Mouse (Mus musculus): ENCODE measurements at regions not wholly inside any gene's neighbourhood (a gene's known extent, or its start where the extent isn't known, plus 50 kb on each side); places are given as distances from the start of the nearest gene placed in this dataset.
"Not testable (repeated sequence)": the region's sequence is repeated elsewhere in the genome, so short reads cannot be mapped to it uniquely, and the experiment has no call there.

GRCm38 (mm10) chr16:15368383-15369163 lies 51.3 kb downstream of the Gm21897 start:
- intact Hi-C loops (cut with DNase I), result no loop called here
- no peak for DNase-seq (ENCODE audit: low spot score in 2 of 2)

- intact Hi-C loops (cut with DNase I), result no loop called here
- no peak for DNase-seq (ENCODE audit: low spot score in 2 of 2)
These were observed 55.6 kb downstream of the Gm21897 start for GRCm38 (mm10) chr16:15372844-15373243.

GRCm38 (mm10) chr16:15373961-15374360 lies 56.7 kb downstream of the Gm21897 start:
- intact Hi-C loops (cut with DNase I), result no loop called here

GRCm38 (mm10) chr16:15385557-15386240 lies 68.4 kb downstream of the Gm21897 start:
- intact Hi-C loops (cut with DNase I), result no loop called here
- DNase-seq (ENCODE audit: low spot score in 2 of 2), result no peak

More at GRCm38 (mm10) chr16:15373961-15374360, 56.7 kb downstream of the Gm21897 start:
- no peak for DNase-seq (ENCODE audit: low spot score in 2 of 2)

GRCm38 (mm10) chr16:15386241-15386574 lies 69.0 kb downstream of the Gm21897 start:
- intact Hi-C loops (cut with DNase I), result no loop called here
- peak; percentile 38 to 54 for DNase-seq (ENCODE audit: low spot score in 2 of 2)

DNA sequence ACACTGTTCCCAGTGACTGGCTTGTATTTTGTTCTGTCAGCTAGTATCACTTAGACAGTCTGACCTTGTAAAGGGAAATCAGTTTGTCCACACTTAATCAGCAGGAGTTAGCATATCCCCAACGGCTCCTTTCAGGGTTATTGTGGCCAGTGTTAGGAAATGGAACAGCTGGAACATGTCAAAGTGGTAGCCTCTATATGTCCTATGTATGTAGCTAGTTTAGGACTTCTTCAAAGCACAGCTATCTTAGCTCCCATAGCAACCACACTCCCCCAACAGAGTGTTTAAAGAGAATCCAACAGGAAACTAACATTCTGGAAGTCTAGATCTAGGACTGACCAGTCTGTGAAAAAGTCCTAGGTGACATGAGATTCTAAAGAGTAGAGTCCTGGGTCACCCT lies 72.6 kb downstream of the Gm21897 start:
- DNase-seq (ENCODE audit: low spot score in 2 of 2), result no peak
- intact Hi-C loops (cut with DNase I), result no loop called here

DNA sequence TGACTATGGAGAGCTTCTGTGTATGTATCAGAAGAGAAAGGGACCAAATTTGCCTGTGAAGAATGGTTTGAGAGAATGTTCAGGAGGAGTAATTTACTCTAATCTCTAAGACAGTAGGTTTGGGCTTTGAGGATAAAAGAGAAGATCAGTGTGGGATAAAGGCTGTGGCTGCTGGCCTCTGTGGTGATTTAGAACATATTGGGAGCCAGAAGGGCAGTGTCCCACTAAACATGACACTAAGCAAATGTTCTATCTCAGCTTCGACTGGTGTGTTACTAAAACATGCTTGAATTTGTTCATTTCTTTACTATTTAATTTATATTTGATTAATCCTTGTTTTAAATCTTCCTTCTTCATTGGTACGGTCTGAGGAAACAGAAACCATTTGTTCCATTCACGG lies 113.1 kb downstream of the Gm21897 start:
- intact Hi-C loops (cut with DNase I), result no loop called here
- no peak for DNase-seq (ENCODE audit: low spot score in 2 of 2)

- no peak for DNase-seq (ENCODE audit: low spot score in 2 of 2)
- intact Hi-C loops (cut with DNase I), result no loop called here
These were observed 115.4 kb downstream of the Gm21897 start for GRCm38 (mm10) chr16:15432681-15433080.

DNA sequence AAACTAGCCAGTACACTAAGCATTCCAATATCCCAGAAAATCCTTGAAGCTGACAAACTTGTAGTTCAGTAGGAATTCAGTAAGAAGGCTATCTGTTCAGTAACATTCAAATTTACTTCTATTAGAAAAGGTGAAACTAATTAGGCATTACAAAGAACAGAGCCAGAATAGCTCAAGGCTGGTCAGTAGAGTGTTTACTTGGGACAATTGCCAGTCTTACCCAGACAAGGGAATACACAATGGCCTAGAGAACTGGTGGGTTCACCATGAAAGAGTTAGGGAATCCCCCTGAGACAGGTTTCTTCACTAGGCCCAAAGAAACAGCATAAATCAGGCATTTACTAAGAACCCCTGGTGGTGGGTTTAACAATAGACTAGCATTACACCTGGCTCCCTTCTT lies 145.6 kb downstream of the Gm21897 start:
- DNase-seq (ENCODE audit: low spot score in 2 of 2); intact Hi-C loops (cut with DNase I): not testable (repeated sequence)

DNA sequence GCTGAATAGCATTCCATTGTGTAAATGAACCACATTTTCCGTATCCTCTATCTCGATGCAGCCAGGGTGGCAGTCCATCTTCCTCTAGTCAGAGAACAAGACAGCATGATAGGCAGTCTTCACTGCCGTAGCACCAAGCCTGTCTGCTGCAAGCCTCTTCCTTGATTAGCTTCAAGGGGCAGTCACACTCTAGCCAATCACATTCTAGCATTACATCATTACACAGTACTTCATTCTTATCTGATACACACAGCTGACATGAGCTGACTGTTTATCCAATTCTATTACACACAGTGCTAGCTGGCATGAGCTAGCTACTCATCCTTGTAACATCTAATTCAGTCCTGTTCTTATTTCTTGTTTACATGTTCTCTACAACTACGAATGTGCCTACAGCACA lies 156.6 kb downstream of the Gm21897 start:
- no peak for DNase-seq (ENCODE audit: low spot score in 2 of 2)
- intact Hi-C loops (cut with DNase I), result no loop called here

DNA sequence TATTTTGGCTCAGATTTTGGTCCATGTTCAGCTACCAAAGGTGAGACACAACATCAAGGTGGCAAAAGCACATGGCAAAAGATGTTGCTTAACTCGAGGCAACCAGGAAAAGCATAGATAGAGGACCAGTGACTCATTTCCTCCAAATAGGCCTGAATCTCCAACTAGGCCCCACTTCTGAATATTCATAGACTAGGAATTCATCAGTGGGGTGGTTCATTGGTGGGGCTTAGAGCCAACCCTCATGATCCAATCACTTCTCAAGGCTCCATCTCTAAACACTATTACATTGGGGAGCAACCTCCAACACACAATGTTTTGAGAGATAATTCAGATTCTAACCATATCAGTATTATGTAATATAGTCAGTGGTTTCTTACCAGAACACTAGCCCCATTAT lies 161.6 kb downstream of the Gm21897 start:
- intact Hi-C loops (cut with DNase I), result no loop called here

GRCm38 (mm10) chr16:15491328-15491999 lies 174.2 kb downstream of the Gm21897 start:
- no peak for DNase-seq (ENCODE audit: low spot score in 2 of 2)
- intact Hi-C loops (cut with DNase I), result no loop called here

More for the DNA sequence above, 161.6 kb downstream of the Gm21897 start:
- DNase-seq (ENCODE audit: low spot score in 2 of 2), result no peak

DNA sequence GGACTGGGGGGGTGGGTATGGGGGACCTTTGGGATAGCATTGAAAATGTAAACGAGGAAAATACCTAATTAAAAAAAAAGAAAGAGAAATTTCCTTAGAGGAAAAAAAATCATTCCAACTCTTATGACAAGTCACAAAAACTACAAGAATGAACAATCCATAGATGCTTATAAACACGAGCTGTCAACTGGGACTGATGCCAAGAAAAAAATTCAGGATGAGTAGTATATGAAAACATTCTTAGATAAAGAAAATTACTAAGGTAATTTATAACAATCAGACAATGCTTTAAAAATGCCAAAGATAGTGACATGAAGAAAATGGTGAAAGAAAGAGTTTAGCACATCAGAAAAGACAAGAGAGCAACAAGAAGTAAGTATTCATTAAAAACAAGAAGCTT lies 176.0 kb downstream of the Gm21897 start:
- intact Hi-C loops (cut with DNase I), result no loop called here
- no peak for DNase-seq (ENCODE audit: low spot score in 2 of 2)
